Mouse (Mus musculus): Measurements from ENCODE around the gene Prom2.

The Prom2 gene

GRCm38 (mm10) chr2:127541185-127541584 is at the start of gene Prom2:
Gene Prom2 (minus strand): TSS chr2:127541467.
- DNase-seq (ENCODE audit: low read depth) = no peak

DNA sequence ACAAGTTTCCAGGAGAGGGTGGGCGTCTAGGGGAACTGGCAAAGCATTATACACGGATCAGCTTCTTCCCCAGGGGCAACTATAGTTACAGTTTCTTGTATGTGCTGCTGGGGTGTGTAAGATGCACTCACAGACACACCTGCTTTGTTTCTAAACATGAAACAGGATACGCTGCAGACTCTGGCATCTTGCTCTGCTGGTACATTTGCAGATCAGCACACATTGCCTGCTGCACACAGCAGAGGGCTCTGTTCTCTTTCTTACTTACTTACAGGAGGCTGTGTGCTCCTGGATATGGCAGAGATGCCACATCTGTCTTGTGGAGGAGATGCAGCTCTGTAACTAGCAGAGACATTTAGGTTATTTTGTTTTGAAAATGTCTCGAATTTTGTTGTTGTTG is 49.6 kb upstream of the Prom2 start:
- peak; percentile 46 for DNase-seq (ENCODE audit: low read depth)

GRCm38 (mm10) chr2:127590204-127590603 is 48.9 kb upstream of the Prom2 start:
- DNase-seq (ENCODE audit: low read depth) = no peak

- no peak for DNase-seq (ENCODE audit: low read depth)
Measured at GRCm38 (mm10) chr2:127588897-127589296, 47.6 kb upstream of the Prom2 start.

- no peak for DNase-seq (ENCODE audit: low read depth)
Measured at GRCm38 (mm10) chr2:127587514-127587844, 46.2 kb upstream of the Prom2 start.

GRCm38 (mm10) chr2:127586694-127587513 is 45.6 kb upstream of the Prom2 start, which contains the start of the genes Zfp661 and Mrps5:
Gene Zfp661 (minus strand): TSS chr2:127587094.
Gene Mrps5 (plus strand): TSS chr2:127587222.
- DNase-seq (ENCODE audit: low read depth) = peak; percentile 80

DNA sequence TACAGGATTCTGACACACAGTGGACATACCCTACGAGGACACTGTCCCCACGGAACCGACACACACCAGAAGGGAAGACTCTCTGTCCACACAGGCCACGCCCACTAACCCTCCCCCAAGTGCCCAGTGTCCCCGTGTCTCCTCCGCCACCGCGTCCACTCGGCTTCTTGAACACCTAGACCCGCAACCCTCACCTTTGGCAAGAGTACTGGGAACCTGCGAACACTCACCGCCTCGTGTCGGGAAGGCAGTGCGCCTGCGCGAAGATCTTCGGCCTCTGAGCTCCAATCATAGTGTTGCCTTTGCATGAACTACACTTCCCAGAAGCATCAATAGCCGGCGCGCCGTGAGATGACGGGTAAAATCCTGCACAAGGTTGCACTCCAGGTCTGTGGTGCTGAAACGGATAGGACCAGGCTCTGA is 43.2 kb upstream of the Prom2 start:
- peak; percentile 95 for DNase-seq (ENCODE audit: low read depth)

DNA sequence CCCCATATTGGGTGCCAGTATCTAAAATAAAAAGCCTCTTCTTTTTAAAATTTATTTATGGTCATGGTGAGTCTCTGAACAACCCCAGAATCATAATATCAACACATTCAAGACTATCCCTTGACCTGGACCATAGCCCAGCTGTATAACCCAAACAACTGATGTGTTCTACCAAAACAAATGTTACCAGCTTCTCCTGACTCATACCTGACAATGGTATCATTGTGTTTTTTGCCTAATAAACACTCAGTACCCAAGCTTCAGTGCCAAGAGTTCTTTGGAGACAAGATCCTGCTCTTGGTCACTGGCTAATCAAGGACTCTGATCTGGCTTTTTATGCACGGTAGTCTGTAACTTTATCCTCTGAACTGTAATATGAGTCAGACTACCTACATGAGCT is 32.1 kb upstream of the Prom2 start:
- DNase-seq (ENCODE audit: low read depth) = no peak

DNA sequence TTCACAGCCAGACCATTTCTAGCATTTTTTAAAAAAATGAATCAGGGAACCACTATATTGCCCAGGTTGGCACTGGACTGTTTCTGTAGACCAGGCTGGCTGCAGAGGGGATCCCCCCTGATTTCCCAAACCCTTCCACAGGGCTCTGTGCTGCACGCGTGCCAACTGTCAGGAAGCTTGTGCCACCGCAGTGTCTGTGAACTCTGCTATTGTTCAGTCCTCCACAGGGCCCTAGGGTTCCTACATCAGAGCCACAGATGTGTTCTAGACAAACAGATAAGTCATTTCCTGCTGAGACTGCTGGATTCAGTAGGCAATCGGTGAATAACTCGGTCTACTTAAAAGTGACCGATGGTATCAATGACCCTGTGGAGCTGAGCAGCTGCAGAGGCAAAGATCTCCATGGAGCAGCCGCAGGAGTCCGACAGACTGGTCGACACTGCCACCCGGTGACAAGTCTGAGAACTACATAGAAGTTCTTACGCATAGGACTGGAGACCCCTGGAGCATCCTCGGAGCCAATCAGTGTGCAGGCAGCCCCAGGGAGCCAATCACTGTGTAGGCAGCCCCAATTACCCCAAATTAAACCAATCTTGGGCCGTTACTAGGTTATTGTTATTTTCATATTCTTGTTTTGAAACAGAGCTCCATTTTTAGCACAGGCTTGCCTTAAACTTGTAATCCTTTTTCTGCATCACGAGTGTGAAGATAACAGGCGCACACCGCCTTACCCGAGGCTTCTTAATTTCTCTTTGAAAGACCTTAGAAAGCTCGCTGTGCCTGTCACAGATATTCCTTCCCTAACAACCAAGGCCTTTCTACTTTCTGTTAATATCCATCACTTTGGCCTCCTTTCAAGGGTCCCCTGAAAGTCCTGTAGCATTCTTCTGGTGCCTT is 18.1 kb upstream of the Prom2 start:
- peak; percentile 75 for DNase-seq (ENCODE audit: low read depth)

DNA sequence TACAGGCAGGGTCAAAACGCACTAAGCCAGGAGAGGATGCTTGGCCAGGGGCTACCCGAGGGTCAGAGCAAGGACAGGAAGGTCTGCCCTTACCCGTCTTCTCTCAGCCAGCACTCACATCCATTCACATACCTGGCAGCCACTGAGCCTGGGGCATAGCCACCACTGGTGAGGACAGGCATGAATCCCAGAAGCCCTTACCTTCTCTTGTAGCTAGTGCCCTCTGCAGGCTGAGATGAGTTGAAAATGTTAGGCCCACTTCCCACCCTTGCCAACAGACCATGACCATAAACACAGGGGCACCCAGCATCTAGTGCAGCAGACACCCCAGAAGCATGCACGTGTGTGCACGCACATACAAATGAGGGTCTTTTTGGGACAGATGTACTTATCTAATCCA is 9.8 kb upstream of the Prom2 start:
- peak; percentile 38 for DNase-seq (ENCODE audit: low read depth)

GRCm38 (mm10) chr2:127550446-127550845 is 9.2 kb upstream of the Prom2 start:
- DNase-seq (ENCODE audit: low read depth) = no peak

DNA sequence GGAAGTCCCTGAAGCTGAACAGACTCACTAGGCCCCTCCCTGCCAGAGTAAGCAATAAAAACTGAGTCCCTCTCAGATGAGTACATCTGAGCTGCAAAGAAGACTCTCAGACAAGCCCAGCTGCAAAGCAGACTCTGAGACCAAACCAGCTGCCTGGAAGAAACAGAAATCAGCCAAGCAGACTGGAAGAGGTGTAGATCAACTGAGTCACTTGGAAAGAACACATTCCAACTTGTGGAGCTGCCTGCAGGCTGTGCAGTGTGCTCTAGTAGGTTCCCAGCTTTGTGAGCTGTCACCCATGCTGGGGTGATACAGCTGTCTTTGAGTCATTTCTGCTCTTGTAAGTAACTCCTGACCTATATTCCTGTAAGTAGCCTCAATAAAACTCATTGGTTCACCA is 8.4 kb upstream of the Prom2 start:
- no peak for DNase-seq (ENCODE audit: low read depth)

DNA sequence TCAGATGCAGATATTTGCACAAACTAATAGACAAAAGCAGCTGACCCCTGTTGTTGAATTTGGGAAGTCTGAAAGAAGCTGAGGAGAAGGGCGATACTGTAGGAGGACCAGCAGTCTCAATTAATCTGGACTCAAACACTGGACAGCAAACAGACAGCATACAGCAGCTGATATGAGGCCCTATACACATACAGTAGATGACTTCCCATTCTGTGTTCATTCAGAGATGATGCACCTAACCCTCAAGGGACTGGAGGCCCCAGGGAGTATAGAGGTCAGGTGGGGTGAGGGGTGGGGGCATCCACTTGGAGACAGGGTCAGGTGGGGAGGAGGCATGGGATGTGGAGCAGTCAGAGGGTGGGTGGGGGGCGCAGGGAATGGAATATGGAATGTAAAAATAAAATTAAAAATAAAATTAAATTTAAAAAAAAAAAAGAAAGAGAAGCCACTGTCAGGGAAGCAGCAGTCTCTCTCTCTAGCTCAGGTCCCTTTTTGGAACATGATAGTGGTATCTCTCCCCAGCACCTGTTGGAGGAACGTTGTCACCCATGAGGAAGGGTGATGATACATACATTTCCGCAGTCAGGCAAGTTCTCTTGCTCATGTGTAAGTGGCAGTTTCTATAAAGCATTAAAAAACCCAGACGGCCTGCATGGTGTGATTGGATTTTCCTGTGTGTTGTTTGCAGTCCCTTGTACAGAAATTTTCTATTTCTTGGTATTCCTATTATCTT is 7.2 kb upstream of the Prom2 start:
- DNase-seq (ENCODE audit: low read depth) = no peak

- DNase-seq (ENCODE audit: low read depth) = no peak
Measured at GRCm38 (mm10) chr2:127541697-127542096, 430 bp upstream of the Prom2 start.

DNA sequence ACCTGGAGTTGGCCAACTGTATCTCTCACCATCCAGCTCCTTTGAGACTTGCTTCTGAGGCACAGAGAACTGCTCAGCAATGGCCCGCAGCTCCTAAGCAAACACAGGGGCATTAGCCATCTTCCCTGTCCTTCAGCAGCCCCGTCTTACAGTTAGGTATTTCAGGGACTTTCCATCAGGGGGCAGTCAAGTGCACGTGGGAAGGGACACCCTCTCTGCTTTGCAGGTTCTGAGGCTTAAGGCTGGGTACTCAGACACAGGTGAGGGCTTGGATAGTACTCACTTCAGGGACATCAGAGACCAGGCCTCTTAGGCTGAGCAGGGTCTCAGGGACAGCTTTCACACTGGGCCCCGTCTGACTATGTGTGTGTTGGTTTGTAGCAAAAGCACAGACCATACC is 1.8 kb downstream of the Prom2 start:
- DNase-seq (ENCODE audit: low read depth) = peak; percentile 33

- no peak for DNase-seq (ENCODE audit: low read depth)
Measured at GRCm38 (mm10) chr2:127537548-127537947, 3.7 kb downstream of the Prom2 start.

- DNase-seq (ENCODE audit: low read depth) = no peak
Measured at GRCm38 (mm10) chr2:127535363-127535762, 5.9 kb downstream of the Prom2 start.

GRCm38 (mm10) chr2:127532379-127532778 is 8.9 kb downstream of the Prom2 start:
- peak; percentile 47 for DNase-seq (ENCODE audit: low read depth)

DNA sequence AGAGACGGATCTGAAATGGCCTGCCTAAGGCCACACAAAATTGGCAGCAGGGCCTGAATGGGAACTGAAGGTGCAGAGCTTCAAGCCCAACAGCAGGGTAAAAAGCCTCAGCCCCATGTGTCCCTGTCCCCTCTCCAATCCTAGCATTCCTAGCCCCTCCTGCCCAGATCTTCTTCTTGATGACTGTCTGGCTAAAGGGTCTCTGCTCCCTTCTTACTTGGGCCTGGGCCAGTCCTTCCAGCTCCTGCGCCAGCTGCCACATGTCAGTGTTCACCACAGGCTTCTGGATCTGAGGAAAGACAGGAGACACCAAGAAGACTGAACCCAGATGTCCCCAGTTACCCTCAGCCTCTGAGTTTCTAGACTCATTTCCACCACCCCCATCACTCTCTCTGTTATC is 9.7 kb downstream of the Prom2 start:
- DNase-seq (ENCODE audit: low read depth) = no peak

DNA sequence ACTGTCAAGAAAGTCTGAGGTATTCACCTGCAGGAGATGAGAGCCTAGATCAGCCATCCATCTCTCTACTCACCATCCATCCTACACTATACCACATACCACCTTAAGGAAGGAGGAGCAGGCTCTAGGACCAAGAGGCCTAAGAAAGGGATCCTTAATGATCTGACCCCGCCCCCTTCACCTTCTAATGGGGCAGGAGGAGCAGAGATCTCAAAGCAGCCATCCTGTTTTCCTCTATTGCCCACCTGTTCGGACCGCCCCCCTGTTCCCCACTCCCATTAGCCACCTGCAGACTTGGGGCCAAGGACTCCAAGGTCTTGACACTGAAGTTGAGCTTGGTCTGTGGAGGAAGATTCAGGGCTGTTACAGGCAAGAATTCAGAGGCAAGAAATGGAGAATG is 10.8 kb downstream of the Prom2 start:
- DNase-seq (ENCODE audit: low read depth) = no peak

GRCm38 (mm10) chr2:127525004-127525775 is 16.1 kb downstream of the Prom2 start:
- no peak for DNase-seq (ENCODE audit: low read depth)

Data from 416B (cell line).